Mouse (Mus musculus) heart, postnatal 0 days (tissue): ENCODE measurements around the gene Clybl. TPM values are rescaled to one million over a fixed set of nuclear protein-coding genes. Genes with fewer than 3 reads are reported as not detected.

Source experiments
- ATAC-seq: fragments of 200-750 bp; cut with Nextera tagmentation; 2 replicates; pipeline ENCODE4 v1.8.0; 2017; ENCODE audit warnings: low read depth, moderate number of reproducible peaks, moderate library complexity; ENCODE audit not compliant: insufficient read depth
- DNase-seq: peaks from one replicate; pipeline ENCODE4 v3.0.0-alpha.2; 2016; ENCODE audit warnings: low spot score
- H3K27ac ChIP-seq: fragments of 300-500 bp; sonication (generic); 2 replicates; pipeline ENCODE4 v1.5.1; 2014; ENCODE audit warnings: low read depth, mild to moderate bottlenecking
- H3K27me3 ChIP-seq: fragments of 300-500 bp; sonication (generic); 2 replicates; pipeline ENCODE4 v1.6.1; 2014; ENCODE audit warnings: low read length, mixed read lengths; ENCODE audit not compliant: control insufficient read depth, insufficient read depth
- H3K36me3 ChIP-seq: fragments of 300-500 bp; sonication (generic); replicated peaks from 2 replicates; pipeline ENCODE4 v1.6.1; 2014; ENCODE audit warnings: low read length, mixed read lengths; ENCODE audit not compliant: control insufficient read depth, insufficient read depth
- H3K4me1 ChIP-seq: fragments of 300-500 bp; sonication (generic); 2 replicates; pipeline ENCODE4 v1.6.1; 2014; ENCODE audit warnings: antibody characterized with exemption; ENCODE audit not compliant: control insufficient read depth, insufficient read depth
- H3K4me2 ChIP-seq: fragments of 300-500 bp; sonication (generic); 2 replicates; pipeline ENCODE4 v1.6.1; 2014; ENCODE audit warnings: low read depth, mild to moderate bottlenecking, low read length, moderate library complexity
- H3K4me3 ChIP-seq: fragments of 300-500 bp; sonication (generic); 2 replicates; pipeline ENCODE4 v1.5.1; 2014; ENCODE audit warnings: low read depth, low read length
- H3K9ac ChIP-seq: fragments of 300-500 bp; sonication (generic); replicated peaks from 2 replicates; pipeline ENCODE4 v1.6.1; 2014; ENCODE audit warnings: low read depth, low read length, mixed read lengths
- H3K9me3 ChIP-seq: fragments of 300-500 bp; sonication (generic); replicated peaks from 2 replicates; pipeline ENCODE4 v1.6.1; 2016; ENCODE audit warnings: low read length; ENCODE audit not compliant: control insufficient read depth
- CTCF ChIP-seq: IDR thresholded peaks from 2 replicates; pipeline ENCODE4 v1.5.1; 2016; ENCODE audit warnings: antibody characterized with exemption, control low read depth, low read depth
- EP300 ChIP-seq: IDR thresholded peaks from 2 replicates; pipeline ENCODE4 v1.6.1; 2016; ENCODE audit warnings: antibody characterized with exemption, low read depth
- WGBS: fragments of 180-500 bp; shearing (Covaris S2); extraction: QIAGEN DNeasy Blood & Tissue Kit; methylation state at CpG from one replicate; pipeline ENCODE4 v1.1.7; 2014; 5-methylcytosine and 5-hydroxymethylcytosine counted together
- polyA plus RNA-seq: library from polyadenylated mRNA; unstranded; fragments of >200 nt; fragmentation: Nextera tagmentation; extraction: Ambion mirVana; gene quantifications from 2 replicates; pipeline ENCODE4 v1.2.1, GENCODE M21; 2015
- total RNA-seq: library from RNA; depleted of rRNA; stranded (reverse); fragments of >200 nt; gene quantifications from 2 replicates; pipeline ENCODE4 v1.2.3, GENCODE M21; 2014; ENCODE audit warnings: low replicate concordance

The Clybl gene
- total and polyA plus RNA-seq, 2 experiments from 2014 or later, result 74.6 to 111 TPM

- Histone ChIP-seq H3K9ac (no peak overlapping the region), H3K4me2 (no peak overlapping the region), H3K9me3 (no peaks in the 10 kb centered on the region), H3K36me3 (no peaks in the 10 kb centered on the region), H3K4me3 (no peak overlapping the region), H3K27me3 (no peaks in the 10 kb centered on the region), H3K4me1 (no peaks in the 10 kb centered on the region), H3K27ac (no peak overlapping the region)
- 84% methylated on average over 3 of the region's 3 CpGs for WGBS
- ATAC-seq (no peak), DNase-seq (no peak)
- TF ChIP-seq CTCF (no peak), EP300 (no peak)
Observed at GRCm38 (mm10) chr14:122385238-122385534, 203.7 kb downstream of the Clybl start.

GRCm38 (mm10) chr14:122385758-122386157 is 204.3 kb downstream of the Clybl start:
- Histone ChIP-seq H3K27me3 (no peaks in the 10 kb centered on the region), H3K4me2 (no peak overlapping the region), H3K4me3 (no peak overlapping the region), H3K27ac (no peak overlapping the region), H3K9me3 (no peaks in the 10 kb centered on the region), H3K4me1 (no peaks in the 10 kb centered on the region), H3K36me3 (no peaks in the 10 kb centered on the region), H3K9ac (no peak overlapping the region)
- DNase-seq, result no peak
- 94% methylated on average over 5 of the region's 5 CpGs for WGBS
- TF ChIP-seq EP300, result no peak
- TF ChIP-seq CTCF, result no peak
- no peak for ATAC-seq

GRCm38 (mm10) chr14:122386281-122387130 is 205.0 kb downstream of the Clybl start:
- ATAC-seq (no peak), DNase-seq (no peak)
- Histone ChIP-seq H3K9ac (no peak overlapping the region), H3K27me3 (no peaks in the 10 kb centered on the region), H3K27ac (no peak overlapping the region), H3K4me1 (no peaks in the 10 kb centered on the region), H3K36me3 (no peaks in the 10 kb centered on the region), H3K4me2 (no peak overlapping the region), H3K9me3 (no peaks in the 10 kb centered on the region), H3K4me3 (no peak overlapping the region)
- 91% methylated on average over 17 of the region's 17 CpGs for WGBS
- TF ChIP-seq EP300, result no peak
- TF ChIP-seq CTCF, result no peak

GRCm38 (mm10) chr14:122387781-122388180 is 206.3 kb downstream of the Clybl start:
- no peak overlapping the region for H3K27ac ChIP-seq
- ATAC-seq (no peak), DNase-seq (no peak)
- 84% methylated on average over 5 of the region's 5 CpGs for WGBS
- no peaks in the 10 kb centered on the region for H3K27me3 ChIP-seq
- TF ChIP-seq EP300 (no peak), CTCF (no peak)
- no peak overlapping the region for H3K4me3 ChIP-seq
- H3K4me1 ChIP-seq, result no peaks in the 10 kb centered on the region
- no peaks in the 10 kb centered on the region for H3K9me3 ChIP-seq
- no peaks in the 10 kb centered on the region for H3K36me3 ChIP-seq
- no peak overlapping the region for H3K9ac ChIP-seq
- H3K4me2 ChIP-seq, result no peak overlapping the region

GRCm38 (mm10) chr14:122388431-122389031 is 207.0 kb downstream of the Clybl start:
- Histone ChIP-seq H3K36me3 (no peaks in the 10 kb centered on the region), H3K4me1 (no peaks in the 10 kb centered on the region)
- 79% methylated on average over 19 of the region's 19 CpGs for WGBS

More at GRCm38 (mm10) chr14:122388431-122389031, 207.0 kb downstream of the Clybl start:
- DNase-seq (no peak), ATAC-seq (no peak)
- H3K4me2 ChIP-seq, result no peak overlapping the region
- no peak overlapping the region for H3K4me3 ChIP-seq
- H3K9me3 ChIP-seq, result no peaks in the 10 kb centered on the region
- no peak for TF ChIP-seq CTCF
- no peak for TF ChIP-seq EP300
- H3K27ac ChIP-seq, result no peak overlapping the region
- no peaks in the 10 kb centered on the region for H3K27me3 ChIP-seq
- no peak overlapping the region for H3K9ac ChIP-seq
